Mouse (Mus musculus): ENCODE results near the gene As3mt.

DNA sequence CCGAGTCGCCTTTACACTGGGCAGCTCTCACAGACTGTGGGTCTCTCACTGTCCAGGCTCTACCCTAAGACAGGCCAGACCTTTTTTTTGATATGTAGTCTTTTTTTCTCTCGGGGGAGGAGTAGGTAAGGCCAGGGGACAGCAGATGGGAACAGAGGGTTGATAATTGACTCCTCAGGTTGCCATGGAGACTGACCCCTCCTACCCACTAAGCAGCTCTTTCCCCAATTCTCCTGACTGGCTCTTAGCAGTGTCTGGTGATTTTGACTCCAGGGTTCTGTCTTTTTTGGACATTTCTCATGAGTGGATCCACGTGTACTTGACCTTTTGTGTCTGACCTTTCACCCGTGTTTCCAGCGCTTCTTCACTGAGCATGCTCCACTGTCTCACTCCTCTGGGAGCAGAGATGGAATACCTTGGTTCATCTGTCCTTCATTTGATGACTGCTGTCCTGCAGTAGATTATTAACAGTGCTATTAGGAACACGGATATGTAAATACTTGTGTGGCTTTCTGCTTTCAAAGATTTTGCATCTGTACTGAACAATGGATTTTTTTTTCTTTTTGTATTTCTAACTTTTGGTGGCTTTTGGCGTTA lies 20.0 kb downstream of the As3mt start:
- no peak for TF ChIP-seq CTCF (conservative IDR thresholded peaks at IDR 0.05; ENCODE audit: low read length)
- no peak for TF ChIP-seq NANOG (IDR thresholded peaks at IDR 0.05; ENCODE audit: borderline replicate concordance, low read length)
- TF ChIP-seq POU5F1 (IDR thresholded peaks at IDR 0.05; ENCODE audit: borderline replicate concordance, low read length) = no peak
